Mouse (Mus musculus) midbrain, embryonic 12.5 days (tissue): ENCODE data around the gene Fam184a. TPM values are rescaled to one million over a fixed set of nuclear protein-coding genes. Genes with fewer than 3 reads are reported as not detected.

Source experiments
- ATAC-seq: fragments of 200-750 bp; cut with Nextera tagmentation; 2 replicates; pipeline ENCODE4 v1.8.0; 2017; ENCODE audit warnings: low read depth, moderate TSS enrichment, moderate library complexity; ENCODE audit not compliant: low FRiP score
- H3K27ac ChIP-seq: fragments of 300-500 bp; sonication (generic); replicated peaks from 2 replicates; pipeline ENCODE4 v1.5.1; 2016; ENCODE audit warnings: mild to moderate bottlenecking
- H3K27me3 ChIP-seq: fragments of 300-500 bp; sonication (generic); 2 replicates; pipeline ENCODE4 v1.6.1; 2016; ENCODE audit warnings: mild to moderate bottlenecking
- H3K36me3 ChIP-seq: fragments of 300-500 bp; sonication (generic); 2 replicates; pipeline ENCODE4 v1.6.1; 2016
- H3K4me1 ChIP-seq: fragments of 300-500 bp; sonication (generic); 2 replicates; pipeline ENCODE4 v1.6.1; 2016
- H3K4me2 ChIP-seq: fragments of 300-500 bp; sonication (generic); replicated peaks from 2 replicates; pipeline ENCODE4 v1.6.1; 2016; ENCODE audit warnings: mild to moderate bottlenecking, moderate library complexity
- H3K4me3 ChIP-seq: fragments of 300-500 bp; sonication (generic); 2 replicates; pipeline ENCODE4 v1.5.1; 2016; ENCODE audit warnings: mild to moderate bottlenecking
- H3K9ac ChIP-seq: fragments of 300-500 bp; sonication (generic); replicated peaks from 2 replicates; pipeline ENCODE4 v1.6.1; 2016; ENCODE audit warnings: mild to moderate bottlenecking, moderate library complexity
- H3K9me3 ChIP-seq: fragments of 300-500 bp; sonication (generic); 2 replicates; pipeline ENCODE4 v1.6.1; 2016; ENCODE audit warnings: mild to moderate bottlenecking
- WGBS: fragments of 180-500 bp; shearing (Covaris S2); methylation state at CpG from one replicate; pipeline ENCODE4 v1.1.7; 2016; 5-methylcytosine and 5-hydroxymethylcytosine counted together
- polyA plus RNA-seq: library from polyadenylated mRNA; unstranded; fragments of >200 nt; fragmentation: Nextera tagmentation; extraction: Ambion mirVana; gene quantifications from 2 replicates; pipeline ENCODE4 v1.2.1, GENCODE M21; 2016

Fam184a gene
- polyA plus RNA-seq, 1 experiment from 2014 or later, result 8.3 TPM

- no peaks in the 10 kb centered on the region for H3K27me3 ChIP-seq
- no peak for ATAC-seq
- H3K9ac ChIP-seq, result no peak overlapping the region
- no peaks in the 10 kb centered on the region for H3K4me1 ChIP-seq
- H3K4me3 ChIP-seq, result no peak overlapping the region
- H3K4me2 ChIP-seq, result no peak overlapping the region
- H3K9me3 ChIP-seq, result no peaks in the 10 kb centered on the region
- 88% methylated on average over 5 of the region's 5 CpGs for WGBS
- H3K36me3 ChIP-seq, result no peaks in the 10 kb centered on the region
- H3K27ac ChIP-seq, result no peak overlapping the region
Measured at GRCm38 (mm10) chr10:53742961-53743360, 8.0 kb downstream of the Fam184a start.

GRCm38 (mm10) chr10:53740014-53740413, 10.9 kb downstream of the Fam184a start:
- H3K9ac ChIP-seq, result no peak overlapping the region
- H3K4me3 ChIP-seq, result no peak overlapping the region
- no peaks in the 10 kb centered on the region for H3K9me3 ChIP-seq
- no peaks in the 10 kb centered on the region for H3K27me3 ChIP-seq
- no peaks in the 10 kb centered on the region for H3K4me1 ChIP-seq
- H3K36me3 ChIP-seq, result no peaks in the 10 kb centered on the region
- H3K4me2 ChIP-seq, result no peak overlapping the region
- H3K27ac ChIP-seq, result no peak overlapping the region
- no peak for ATAC-seq

GRCm38 (mm10) chr10:53738842-53739241, 12.1 kb downstream of the Fam184a start:
- WGBS, result 79% methylated on average over 8 of the region's 8 CpGs
- no peak overlapping the region for H3K9ac ChIP-seq
- H3K36me3 ChIP-seq, result no peaks in the 10 kb centered on the region
- no peaks in the 10 kb centered on the region for H3K4me1 ChIP-seq
- no peaks in the 10 kb centered on the region for H3K27me3 ChIP-seq
- ATAC-seq, result no peak
- no peak overlapping the region for H3K27ac ChIP-seq
- H3K4me2 ChIP-seq, result no peak overlapping the region
- no peaks in the 10 kb centered on the region for H3K9me3 ChIP-seq
- H3K4me3 ChIP-seq, result no peak overlapping the region

GRCm38 (mm10) chr10:53735201-53735865, 15.6 kb downstream of the Fam184a start:
- Histone ChIP-seq H3K9me3 (no peaks in the 10 kb centered on the region), H3K36me3 (no peaks in the 10 kb centered on the region), H3K4me3 (no peak overlapping the region), H3K4me1 (no peaks in the 10 kb centered on the region), H3K27me3 (no peaks in the 10 kb centered on the region), H3K4me2 (no peak overlapping the region), H3K9ac (no peak overlapping the region), H3K27ac (no peak overlapping the region)
- 79% methylated on average over 7 of the region's 7 CpGs for WGBS
- no peak for ATAC-seq

GRCm38 (mm10) chr10:53732324-53732723, 18.6 kb downstream of the Fam184a start:
- H3K27me3 ChIP-seq, result no peaks in the 10 kb centered on the region
- no peak for ATAC-seq
- no peak overlapping the region for H3K9ac ChIP-seq
- H3K9me3 ChIP-seq, result no peaks in the 10 kb centered on the region
- no peak overlapping the region for H3K4me2 ChIP-seq
- no peaks in the 10 kb centered on the region for H3K36me3 ChIP-seq
- H3K4me3 ChIP-seq, result no peak overlapping the region
- no peaks in the 10 kb centered on the region for H3K4me1 ChIP-seq
- H3K27ac ChIP-seq, result no peak overlapping the region
- WGBS, result 90% methylated on average over 7 of the region's 7 CpGs

- 62% methylated on average over 1 of the region's 1 CpGs for WGBS
- no peak overlapping the region for H3K4me2 ChIP-seq
- no peak overlapping the region for H3K9ac ChIP-seq
- no peak overlapping the region for H3K27ac ChIP-seq
- no peak overlapping the region for H3K4me3 ChIP-seq
- no peaks in the 10 kb centered on the region for H3K36me3 ChIP-seq
- no peaks in the 10 kb centered on the region for H3K9me3 ChIP-seq
- no peak for ATAC-seq
- no peaks in the 10 kb centered on the region for H3K4me1 ChIP-seq
- no peaks in the 10 kb centered on the region for H3K27me3 ChIP-seq
Measured at GRCm38 (mm10) chr10:53728883-53729282, 22.0 kb downstream of the Fam184a start.

- Histone ChIP-seq H3K4me2 (no peak overlapping the region), H3K27ac (no peak overlapping the region), H3K4me3 (no peak overlapping the region), H3K27me3 (no peaks in the 10 kb centered on the region), H3K9me3 (no peaks in the 10 kb centered on the region), H3K4me1 (no peaks in the 10 kb centered on the region), H3K9ac (no peak overlapping the region), H3K36me3 (no peaks in the 10 kb centered on the region)
- 38% methylated on average over 2 of the region's 2 CpGs for WGBS
- ATAC-seq, result no peak
Measured at GRCm38 (mm10) chr10:53725301-53725700, 25.6 kb downstream of the Fam184a start.

- H3K4me2 ChIP-seq, result no peak overlapping the region
- H3K27me3 ChIP-seq, result no peaks in the 10 kb centered on the region
- WGBS, result 96% methylated on average over 9 of the region's 9 CpGs
- no peaks in the 10 kb centered on the region for H3K9me3 ChIP-seq
- H3K36me3 ChIP-seq, result no peaks in the 10 kb centered on the region
- H3K4me3 ChIP-seq, result no peak overlapping the region
- H3K9ac ChIP-seq, result no peak overlapping the region
- no peaks in the 10 kb centered on the region for H3K4me1 ChIP-seq
- no peak for ATAC-seq
- H3K27ac ChIP-seq, result no peak overlapping the region
Measured at GRCm38 (mm10) chr10:53704516-53704915, 46.4 kb downstream of the Fam184a start.

GRCm38 (mm10) chr10:53698531-53698930, 52.4 kb downstream of the Fam184a start:
- WGBS, result 93% methylated on average over 10 of the region's 10 CpGs
- H3K27me3 ChIP-seq, result no peaks in the 10 kb centered on the region
- H3K36me3 ChIP-seq, result no peaks in the 10 kb centered on the region
- H3K27ac ChIP-seq, result no peak overlapping the region
- H3K9me3 ChIP-seq, result no peaks in the 10 kb centered on the region
- no peak overlapping the region for H3K4me2 ChIP-seq
- no peak overlapping the region for H3K4me3 ChIP-seq
- no peak overlapping the region for H3K9ac ChIP-seq
- no peaks in the 10 kb centered on the region for H3K4me1 ChIP-seq
- ATAC-seq, result no peak

- Histone ChIP-seq H3K4me2 (no peak overlapping the region), H3K9ac (no peak overlapping the region), H3K36me3 (no peaks in the 10 kb centered on the region), H3K27me3 (no peaks in the 10 kb centered on the region), H3K9me3 (no peaks in the 10 kb centered on the region), H3K4me3 (no peak overlapping the region), H3K4me1 (no peaks in the 10 kb centered on the region), H3K27ac (no peak overlapping the region)
- WGBS, result 87% methylated on average over 5 of the region's 5 CpGs
- no peak for ATAC-seq
Measured at GRCm38 (mm10) chr10:53694757-53695156, 56.2 kb downstream of the Fam184a start.

GRCm38 (mm10) chr10:53691263-53691662, 59.7 kb downstream of the Fam184a start:
- Histone ChIP-seq H3K4me3 (no peak overlapping the region), H3K4me1 (no peaks in the 10 kb centered on the region), H3K27me3 (no peaks in the 10 kb centered on the region), H3K36me3 (no peaks in the 10 kb centered on the region), H3K9ac (no peak overlapping the region), H3K4me2 (no peak overlapping the region), H3K9me3 (no peaks in the 10 kb centered on the region), H3K27ac (no peak overlapping the region)
- ATAC-seq, result no peak

GRCm38 (mm10) chr10:53688952-53689584, 61.9 kb downstream of the Fam184a start:
- no peaks in the 10 kb centered on the region for H3K36me3 ChIP-seq
- 94% methylated on average over 4 of the region's 4 CpGs for WGBS
- ATAC-seq, result no peak

GRCm38 (mm10) chr10:53688533-53688932, 62.4 kb downstream of the Fam184a start:
- Histone ChIP-seq H3K4me2 (no peak overlapping the region), H3K4me1 (no peaks in the 10 kb centered on the region), H3K36me3 (no peaks in the 10 kb centered on the region), H3K27ac (no peak overlapping the region), H3K27me3 (no peaks in the 10 kb centered on the region), H3K9me3 (no peaks in the 10 kb centered on the region), H3K9ac (no peak overlapping the region), H3K4me3 (no peak overlapping the region)
- ATAC-seq, result no peak
- 88% methylated on average over 1 of the region's 1 CpGs for WGBS

More at GRCm38 (mm10) chr10:53688952-53689584, 61.9 kb downstream of the Fam184a start:
- H3K4me3 ChIP-seq, result no peak overlapping the region
- no peaks in the 10 kb centered on the region for H3K27me3 ChIP-seq
- no peak overlapping the region for H3K27ac ChIP-seq
- no peaks in the 10 kb centered on the region for H3K4me1 ChIP-seq
- no peak overlapping the region for H3K9ac ChIP-seq
- H3K9me3 ChIP-seq, result no peaks in the 10 kb centered on the region
- H3K4me2 ChIP-seq, result no peak overlapping the region
